Mouse (Mus musculus) ES-Bruce4 (cell line): Measurements from ENCODE around the gene Dock9. TPM values are rescaled to one million over a fixed set of nuclear protein-coding genes. Genes with fewer than 3 reads are reported as not detected.
A peak's percentile ranks its signal among the peaks of the same experiment; 100 is the strongest.

Experiments used
- H3K27ac ChIP-seq: 2 replicates; pipeline ENCODE4 v1.5.1; 2012; ENCODE audit warnings: low read length, inconsistent platforms; ENCODE audit not compliant: insufficient read depth
- H3K27me3 ChIP-seq: 2 replicates; pipeline ENCODE4 v1.6.1; 2012; ENCODE audit warnings: mild to moderate bottlenecking, low read length, inconsistent platforms; ENCODE audit not compliant: control insufficient read depth, poor library complexity, insufficient read depth, severe bottlenecking
- H3K36me3 ChIP-seq: 2 replicates; pipeline ENCODE4 v1.6.1; 2012; ENCODE audit warnings: inconsistent platforms, mild to moderate bottlenecking, low read length, moderate library complexity; ENCODE audit not compliant: control insufficient read depth, poor library complexity, insufficient read depth, severe bottlenecking
- H3K4me1 ChIP-seq: one replicate; pipeline ENCODE4 v1.8.1; 2011; ENCODE audit warnings: low read length; ENCODE audit not compliant: control insufficient read depth, insufficient read depth
- H3K4me3 ChIP-seq: 2 replicates; pipeline ENCODE4 v1.5.1; 2011; ENCODE audit warnings: low read depth, mild to moderate bottlenecking, low read length
- H3K9ac ChIP-seq: 2 replicates; pipeline ENCODE4 v1.6.1; 2012; ENCODE audit warnings: low read depth, mild to moderate bottlenecking, inconsistent platforms; ENCODE audit not compliant: poor library complexity, severe bottlenecking
- H3K9me3 ChIP-seq: replicated peaks from 2 replicates; pipeline ENCODE4 v1.6.1; 2012; ENCODE audit warnings: mild to moderate bottlenecking, low read length, inconsistent platforms; ENCODE audit not compliant: control insufficient read depth, poor library complexity, insufficient read depth, severe bottlenecking
- CTCF ChIP-seq: IDR thresholded peaks from one replicate; pipeline ENCODE4 v1.8.1; 2011; ENCODE audit warnings: low read depth, low read length
- EP300 ChIP-seq: IDR thresholded peaks from 2 replicates; pipeline ENCODE4 v1.6.1; 2011; ENCODE audit warnings: low read depth, low read length; ENCODE audit not compliant: insufficient read depth
- POLR2A ChIP-seq: IDR thresholded peaks from one replicate; pipeline ENCODE4 v1.8.1; 2011; ENCODE audit warnings: low read length; ENCODE audit not compliant: insufficient read depth
- polyA plus RNA-seq: library from polyadenylated mRNA; stranded (reverse); fragments of >200 nt; gene quantifications from 2 replicates; pipeline ENCODE4 v1.2.4, GENCODE M21; 2011; ENCODE audit warnings: low read depth; ENCODE audit not compliant: missing spikeins, insufficient read depth, insufficient read length

Gene Dock9
- polyA plus RNA-seq, 1 experiment, result 21.0 TPM

DNA sequence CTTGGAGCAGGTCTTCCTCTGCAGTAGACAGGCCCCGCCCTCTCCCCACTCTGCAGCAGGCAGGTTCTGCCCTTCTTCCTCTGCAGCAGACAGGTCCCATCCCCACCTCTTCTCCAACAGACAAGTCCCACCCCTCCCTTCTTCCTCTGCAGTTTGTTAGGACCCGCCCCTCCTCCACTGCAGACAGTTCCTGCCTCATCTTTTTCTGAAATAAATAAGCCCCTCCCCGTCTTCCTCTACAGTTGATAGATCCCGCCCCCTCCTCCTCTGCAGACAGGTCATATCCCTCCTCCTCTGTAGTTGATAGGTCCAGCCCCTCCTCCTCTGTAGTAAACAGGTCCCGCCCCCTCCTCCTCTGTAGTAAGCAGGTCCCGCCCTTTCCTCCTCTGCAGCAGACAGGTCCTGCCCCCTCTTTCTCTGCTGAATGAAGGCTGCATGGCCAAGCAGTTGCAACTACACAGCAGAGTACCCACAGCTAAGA is 65.9 kb downstream of the Dock9 start:
- Histone ChIP-seq H3K9me3 (no peaks in the 10 kb centered on the region), H3K36me3 (no peaks in the 10 kb centered on the region), H3K27ac (peak overlapping the region; percentile 62), H3K4me1 (peaks cover 3% of the 10 kb centered on the region), H3K27me3 (no peaks in the 10 kb centered on the region), H3K4me3 (peak overlapping the region; percentile 72), H3K9ac (no peak overlapping the region)
- no peak for TF ChIP-seq CTCF
- TF ChIP-seq EP300, result no peak
- no peak for TF ChIP-seq POLR2A

DNA sequence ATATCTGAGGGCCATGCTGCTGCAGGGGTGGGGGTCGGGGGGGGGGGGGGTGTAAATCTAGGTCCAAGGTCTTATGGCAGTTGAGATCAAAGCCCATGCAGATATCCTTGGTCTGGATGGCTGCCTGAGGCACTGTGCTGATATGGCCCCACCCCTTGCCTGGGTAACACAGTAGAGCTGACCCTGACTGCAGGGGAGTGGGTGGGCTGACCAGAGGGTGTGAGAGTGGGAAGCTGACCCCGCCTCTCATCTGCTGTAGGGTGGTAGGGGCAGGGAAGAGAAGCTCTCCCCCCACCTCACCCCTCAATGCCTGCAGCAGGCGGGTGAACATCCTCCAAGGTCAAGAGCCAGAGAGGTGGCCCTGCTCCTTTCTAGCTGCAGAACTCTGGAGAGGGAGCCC is 66.7 kb downstream of the Dock9 start:
- TF ChIP-seq CTCF, result no peak
- no peak for TF ChIP-seq EP300
- TF ChIP-seq POLR2A, result no peak
- H3K36me3 ChIP-seq, result no peaks in the 10 kb centered on the region
- H3K27ac ChIP-seq, result no peak overlapping the region
- H3K9ac ChIP-seq, result no peak overlapping the region
- no peak overlapping the region for H3K4me3 ChIP-seq
- H3K9me3 ChIP-seq, result no peaks in the 10 kb centered on the region
- H3K4me1 ChIP-seq, result peaks cover 3% of the 10 kb centered on the region
- no peaks in the 10 kb centered on the region for H3K27me3 ChIP-seq

DNA sequence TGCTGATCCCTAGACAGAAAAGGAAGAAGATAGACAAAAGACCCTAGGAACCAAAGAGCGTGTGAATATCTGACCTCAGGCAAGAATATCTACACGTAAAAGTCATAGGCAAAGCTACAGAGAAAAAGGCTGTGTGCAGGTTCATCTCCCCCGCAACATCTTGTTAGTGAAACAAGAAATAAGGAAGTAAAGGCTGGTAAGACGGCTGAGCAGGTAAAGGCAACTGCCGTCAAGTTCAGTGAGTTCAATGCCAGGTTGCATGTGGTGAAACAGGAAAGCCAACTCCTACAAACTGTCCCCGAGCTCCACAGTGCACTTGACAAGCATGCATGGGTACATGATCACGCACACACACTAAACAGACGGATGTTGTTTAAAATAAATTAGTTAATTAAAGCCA is 69.6 kb downstream of the Dock9 start:
- Histone ChIP-seq H3K36me3 (no peaks in the 10 kb centered on the region), H3K9me3 (no peaks in the 10 kb centered on the region), H3K4me1 (peaks cover 3% of the 10 kb centered on the region), H3K4me3 (no peak overlapping the region), H3K27me3 (no peaks in the 10 kb centered on the region), H3K27ac (no peak overlapping the region), H3K9ac (no peak overlapping the region)
- TF ChIP-seq EP300, result no peak
- no peak for TF ChIP-seq CTCF
- TF ChIP-seq POLR2A, result no peak

DNA sequence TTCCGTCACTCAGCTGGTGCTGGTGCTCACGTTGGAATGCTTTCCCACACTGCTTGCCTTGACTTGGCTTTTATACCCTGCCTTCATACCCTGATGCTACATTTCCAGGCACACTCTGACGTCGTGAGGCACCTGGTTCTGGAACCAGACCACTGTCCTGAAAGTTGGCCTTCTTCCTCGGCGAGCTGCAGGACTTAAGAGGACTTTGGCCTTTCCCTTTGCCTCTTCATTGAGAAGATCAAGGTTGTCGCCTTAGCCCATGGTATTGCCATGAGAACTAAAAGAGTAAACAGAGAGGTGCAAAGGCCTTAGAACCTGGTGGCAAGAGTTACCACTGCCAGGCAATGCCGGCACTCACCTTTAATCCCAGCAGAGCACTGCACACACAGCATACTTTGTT is 73.1 kb downstream of the Dock9 start:
- H3K4me3 ChIP-seq, result no peak overlapping the region
- H3K9ac ChIP-seq, result no peak overlapping the region
- H3K27me3 ChIP-seq, result no peaks in the 10 kb centered on the region
- H3K36me3 ChIP-seq, result no peaks in the 10 kb centered on the region
- no peak overlapping the region for H3K27ac ChIP-seq
- H3K4me1 ChIP-seq, result peaks cover 2% of the 10 kb centered on the region
- no peak for TF ChIP-seq POLR2A
- TF ChIP-seq CTCF, result no peak
- no peak for TF ChIP-seq EP300
- no peaks in the 10 kb centered on the region for H3K9me3 ChIP-seq

DNA sequence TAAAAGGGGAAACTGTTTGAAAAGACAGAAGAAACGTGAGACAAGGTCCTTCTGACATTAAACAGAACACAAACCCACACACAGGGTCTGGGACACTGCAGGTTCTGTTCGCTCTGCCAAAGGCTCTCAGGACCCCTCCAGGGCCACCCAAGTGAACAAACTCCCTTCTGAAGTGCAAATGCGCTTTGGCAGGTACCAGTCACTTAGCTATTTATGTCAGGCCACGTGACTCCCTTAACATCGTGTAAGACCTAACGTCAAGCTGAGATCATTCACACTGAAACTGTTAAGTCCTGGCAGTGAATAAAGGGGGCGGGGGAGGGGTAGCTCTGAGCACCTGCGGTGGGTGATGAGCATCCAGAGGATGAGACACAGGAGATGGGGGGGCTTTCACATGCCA is 74.9 kb downstream of the Dock9 start:
- no peaks in the 10 kb centered on the region for H3K36me3 ChIP-seq
- no peaks in the 10 kb centered on the region for H3K9me3 ChIP-seq
- no peak overlapping the region for H3K9ac ChIP-seq
- no peaks in the 10 kb centered on the region for H3K27me3 ChIP-seq
- H3K4me3 ChIP-seq, result no peak overlapping the region
- TF ChIP-seq CTCF (no peak), POLR2A (no peak), EP300 (no peak)
- no peak overlapping the region for H3K27ac ChIP-seq
- peaks cover 4% of the 10 kb centered on the region for H3K4me1 ChIP-seq

DNA sequence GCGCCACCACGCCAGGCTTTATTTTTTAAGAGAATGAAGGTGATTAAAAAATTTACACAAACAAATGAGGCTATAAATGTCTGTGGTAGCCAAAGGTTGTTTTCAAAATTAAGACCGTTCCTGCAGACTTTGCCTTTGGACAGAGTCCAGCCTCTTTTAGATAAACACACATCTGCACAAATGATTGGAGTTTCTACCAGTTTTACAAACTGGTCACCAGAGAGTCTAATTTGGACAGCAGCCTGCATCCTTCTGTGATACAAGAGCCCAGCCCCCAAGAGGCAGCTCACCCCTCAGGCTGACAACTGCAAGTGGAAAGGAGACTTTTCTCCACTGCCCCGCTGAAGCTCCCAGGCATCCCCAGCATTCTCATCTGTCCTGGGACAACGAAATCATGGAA is 76.2 kb downstream of the Dock9 start:
- H3K9ac ChIP-seq, result no peak overlapping the region
- H3K27ac ChIP-seq, result no peak overlapping the region
- H3K27me3 ChIP-seq, result no peaks in the 10 kb centered on the region
- H3K36me3 ChIP-seq, result no peaks in the 10 kb centered on the region
- no peaks in the 10 kb centered on the region for H3K9me3 ChIP-seq
- no peak overlapping the region for H3K4me3 ChIP-seq
- no peak for TF ChIP-seq EP300
- TF ChIP-seq CTCF, result no peak
- TF ChIP-seq POLR2A, result no peak
- H3K4me1 ChIP-seq, result peaks cover 9% of the 10 kb centered on the region
